Mouse (Mus musculus) intestine, embryonic 16.5 days (tissue): ENCODE measurements around the gene Ttll3. TPM values are rescaled to one million over a fixed set of nuclear protein-coding genes. Genes with fewer than 3 reads are reported as not detected.

Experiments
- ATAC-seq: fragments of 200-750 bp; cut with Nextera tagmentation; 2 replicates; pipeline ENCODE4 v1.8.0; 2017; ENCODE audit warnings: moderate TSS enrichment, moderate library complexity
- H3K27ac ChIP-seq: fragments of 300-500 bp; sonication (generic); 2 replicates; pipeline ENCODE4 v1.5.1; 2014; ENCODE audit warnings: mild to moderate bottlenecking, low read length
- H3K27me3 ChIP-seq: fragments of 300-500 bp; sonication (generic); replicated peaks from 2 replicates; pipeline ENCODE4 v1.6.1; 2014; ENCODE audit warnings: low read length, control low read depth, mixed read lengths; ENCODE audit not compliant: control insufficient read depth, insufficient read depth
- H3K36me3 ChIP-seq: fragments of 300-500 bp; sonication (generic); 2 replicates; pipeline ENCODE4 v1.6.1; 2014; ENCODE audit warnings: low read length, control low read depth; ENCODE audit not compliant: control insufficient read depth, insufficient read depth
- H3K4me1 ChIP-seq: fragments of 300-500 bp; sonication (generic); 2 replicates; pipeline ENCODE4 v1.6.1; 2014; ENCODE audit warnings: low read length, control low read depth, mixed read lengths; ENCODE audit not compliant: control insufficient read depth, insufficient read depth
- H3K4me2 ChIP-seq: fragments of 300-500 bp; sonication (generic); 2 replicates; pipeline ENCODE4 v1.6.1; 2014; ENCODE audit warnings: low read depth, low read length, control low read depth
- H3K4me3 ChIP-seq: fragments of 300-500 bp; sonication (generic); 2 replicates; pipeline ENCODE4 v1.5.1; 2014; ENCODE audit warnings: mild to moderate bottlenecking, low read length
- H3K9ac ChIP-seq: fragments of 300-500 bp; sonication (generic); 2 replicates; pipeline ENCODE4 v1.6.1; 2014; ENCODE audit warnings: low read depth, low read length
- H3K9me3 ChIP-seq: fragments of 300-500 bp; sonication (generic); 2 replicates; pipeline ENCODE4 v1.6.1; 2016; ENCODE audit warnings: low read length, control low read depth; ENCODE audit not compliant: control insufficient read depth
- WGBS: fragments of 180-500 bp; shearing (Covaris S2); extraction: QIAGEN DNeasy Blood & Tissue Kit; methylation state at CpG from one replicate; pipeline ENCODE4 v1.1.7; 2014; 5-methylcytosine and 5-hydroxymethylcytosine counted together
- polyA plus RNA-seq: library from polyadenylated mRNA; unstranded; fragments of >200 nt; fragmentation: Nextera tagmentation; extraction: Ambion mirVana; gene quantifications from 2 replicates; pipeline ENCODE4 v1.2.1, GENCODE M21; 2015

Ttll3 gene
- polyA plus RNA-seq, 1 experiment from 2014 or later, result 3.0 TPM

GRCm38 (mm10) chr6:113426696-113427095, 37.6 kb downstream of the Ttll3 start:
- WGBS, result 91% methylated on average over 4 of the region's 4 CpGs
- H3K27ac ChIP-seq, result no peak overlapping the region
- no peak overlapping the region for H3K4me2 ChIP-seq
- no peak overlapping the region for H3K9ac ChIP-seq
- H3K4me3 ChIP-seq, result no peak overlapping the region
- H3K9me3 ChIP-seq, result peaks cover 5% of the 10 kb centered on the region; the same call in 1 of the 2 replicates
- H3K36me3 ChIP-seq, result 0 out of 2 replicates have a peak, but pooled peaks cover 5% of the 10 kb centered on the region
- H3K27me3 ChIP-seq, result no peaks in the 10 kb centered on the region
- H3K4me1 ChIP-seq, result no peaks in the 10 kb centered on the region
- no peak for ATAC-seq

- Histone ChIP-seq H3K4me3 (no peak overlapping the region), H3K4me1 (no peaks in the 10 kb centered on the region), H3K4me2 (no peak overlapping the region), H3K9me3 (peaks cover 5% of the 10 kb centered on the region; the same call in 1 of the 2 replicates), H3K36me3 (0 out of 2 replicates have a peak, but pooled peaks cover 5% of the 10 kb centered on the region), H3K9ac (no peak overlapping the region), H3K27ac (no peak overlapping the region), H3K27me3 (no peaks in the 10 kb centered on the region)
- ATAC-seq, result no peak
- WGBS, result 59% methylated on average over 3 of the region's 3 CpGs
Measured at GRCm38 (mm10) chr6:113427397-113427796, 38.3 kb downstream of the Ttll3 start.

GRCm38 (mm10) chr6:113428006-113428405, 38.9 kb downstream of the Ttll3 start:
- Histone ChIP-seq H3K36me3 (0 out of 2 replicates have a peak, but pooled peaks cover 5% of the 10 kb centered on the region), H3K9me3 (peaks cover 5% of the 10 kb centered on the region; the same call in 1 of the 2 replicates), H3K27me3 (no peaks in the 10 kb centered on the region), H3K4me1 (no peaks in the 10 kb centered on the region), H3K4me2 (no peak overlapping the region), H3K9ac (no peak overlapping the region), H3K27ac (no peak overlapping the region), H3K4me3 (no peak overlapping the region)
- WGBS, result 89% methylated on average over 16 of the region's 16 CpGs
- no peak for ATAC-seq

- ATAC-seq, result no peak
- Histone ChIP-seq H3K4me3 (no peak overlapping the region), H3K9me3 (peaks cover 5% of the 10 kb centered on the region; the same call in 1 of the 2 replicates), H3K4me2 (no peak overlapping the region), H3K36me3 (0 out of 2 replicates have a peak, but pooled peaks cover 5% of the 10 kb centered on the region), H3K27ac (no peak overlapping the region), H3K9ac (no peak overlapping the region), H3K4me1 (no peaks in the 10 kb centered on the region), H3K27me3 (no peaks in the 10 kb centered on the region)
- 69% methylated on average over 3 of the region's 3 CpGs for WGBS
Measured at GRCm38 (mm10) chr6:113429965-113430364, 40.9 kb downstream of the Ttll3 start.

GRCm38 (mm10) chr6:113430846-113431245, 41.8 kb downstream of the Ttll3 start:
- no peak overlapping the region for H3K27ac ChIP-seq
- no peak overlapping the region for H3K4me2 ChIP-seq
- H3K4me3 ChIP-seq, result no peak overlapping the region
- no peak overlapping the region for H3K9ac ChIP-seq
- 0 out of 2 replicates have a peak, but pooled peaks cover 5% of the 10 kb centered on the region for H3K36me3 ChIP-seq
- 44% methylated on average over 3 of the region's 3 CpGs for WGBS
- 0 out of 2 replicates have a peak, but pooled peaks cover 3% of the 10 kb centered on the region for H3K4me1 ChIP-seq
- H3K27me3 ChIP-seq, result no peaks in the 10 kb centered on the region
- peaks cover 5% of the 10 kb centered on the region; the same call in 1 of the 2 replicates for H3K9me3 ChIP-seq
- no peak for ATAC-seq

- Histone ChIP-seq H3K9me3 (peaks cover 5% of the 10 kb centered on the region; the same call in 1 of the 2 replicates), H3K4me2 (no peak overlapping the region), H3K27me3 (no peaks in the 10 kb centered on the region), H3K36me3 (0 out of 2 replicates have a peak, but pooled peaks cover 5% of the 10 kb centered on the region), H3K4me1 (0 out of 2 replicates have a peak, but pooled peaks cover 3% of the 10 kb centered on the region), H3K4me3 (no peak overlapping the region), H3K9ac (no peak overlapping the region), H3K27ac (no peak overlapping the region)
- WGBS, result 69% methylated on average over 3 of the region's 3 CpGs
- ATAC-seq, result no peak
Measured at GRCm38 (mm10) chr6:113431801-113432200, 42.7 kb downstream of the Ttll3 start.

GRCm38 (mm10) chr6:113433661-113434060, 44.6 kb downstream of the Ttll3 start:
- Histone ChIP-seq H3K36me3 (no peaks in the 10 kb centered on the region), H3K4me3 (no peak overlapping the region), H3K27me3 (no peaks in the 10 kb centered on the region), H3K4me2 (no peak overlapping the region), H3K27ac (no peak overlapping the region), H3K9ac (no peak overlapping the region), H3K9me3 (no peaks in the 10 kb centered on the region), H3K4me1 (0 out of 2 replicates have a peak, but pooled peaks cover 3% of the 10 kb centered on the region)
- WGBS, result 72% methylated on average over 3 of the region's 3 CpGs
- no peak for ATAC-seq

- Histone ChIP-seq H3K27me3 (no peaks in the 10 kb centered on the region), H3K4me3 (no peak overlapping the region; the same call in 1 of the 2 replicates), H3K36me3 (no peaks in the 10 kb centered on the region), H3K9me3 (no peaks in the 10 kb centered on the region), H3K4me1 (0 out of 2 replicates have a peak, but pooled peaks cover 3% of the 10 kb centered on the region), H3K4me2 (peak overlapping the region; percentile 20; the same call in 1 of the 2 replicates), H3K27ac (peak overlapping the region; percentile 73), H3K9ac (peak overlapping the region; percentile 42)
- whole genome bisulfite sequencing, result 48% methylated on average over 7 of the region's 7 CpGs
- ATAC-seq, result peak; percentile 94
Measured at GRCm38 (mm10) chr6:113434691-113435090, 45.6 kb downstream of the Ttll3 start.

- 79% methylated on average over 9 of the region's 9 CpGs for WGBS
- Histone ChIP-seq H3K4me1 (0 out of 2 replicates have a peak, but pooled peaks cover 3% of the 10 kb centered on the region), H3K9ac (peak within 1 kb of the TSS; percentile 42), H3K27me3 (no peaks in the 10 kb centered on the region), H3K27ac (peak within 1 kb of the TSS; percentile 73), H3K9me3 (no peaks in the 10 kb centered on the region), H3K4me2 (peak within 1 kb of the TSS; percentile 20; the same call in 1 of the 2 replicates), H3K4me3 (no peak within 1 kb of the TSS), H3K36me3 (no peaks in the 10 kb centered on the region)
- no peak for ATAC-seq
Measured at GRCm38 (mm10) chr6:113435664-113436205, 46.7 kb downstream of the Ttll3 start, which contains the start of gene Cidec. Gene Cidec, minus strand, starts transcription at chr6:113435760.
